Mouse (Mus musculus): Measurements from ENCODE around the gene Klf9.

- no peak for TF ChIP-seq POLR2A (IDR thresholded peaks at IDR 0.05; ENCODE audit: borderline replicate concordance, extremely low read depth, low read depth, low read length)
- no peak for TF ChIP-seq CTCF (IDR thresholded peaks at IDR 0.05; ENCODE audit: insufficient read depth, low read length)
These were observed 4.1 kb downstream of the Klf9 start for GRCm38 (mm10) chr19:23145146-23145545.

Data from lung, adult 2 months (tissue).